Mouse (Mus musculus) limb, embryonic 13.5 days (tissue): Measurements from ENCODE around the gene Btbd35f11. TPM values are rescaled to one million over a fixed set of nuclear protein-coding genes. Genes with fewer than 3 reads are reported as not detected.
"Not testable (repeated sequence)": the region's sequence is repeated elsewhere in the genome, so short reads cannot be mapped to it uniquely, and the experiment has no call there.

Experiments used
- ATAC-seq: fragments of 200-750 bp; cut with Nextera tagmentation; 2 replicates; pipeline ENCODE4 v1.8.0; 2017; ENCODE audit warnings: low read depth, moderate number of reproducible peaks, moderate TSS enrichment; ENCODE audit not compliant: low FRiP score
- H3K27ac ChIP-seq: fragments of 300-500 bp; sonication (generic); 2 replicates; pipeline ENCODE4 v1.5.1; 2015; ENCODE audit warnings: inconsistent platforms, mild to moderate bottlenecking, moderate library complexity
- H3K27me3 ChIP-seq: fragments of 300-500 bp; sonication (generic); 2 replicates; pipeline ENCODE4 v1.6.1; 2015; ENCODE audit warnings: mild to moderate bottlenecking, inconsistent platforms
- H3K36me3 ChIP-seq: fragments of 300-500 bp; sonication (generic); 2 replicates; pipeline ENCODE4 v1.6.1; 2015; ENCODE audit warnings: inconsistent platforms, mild to moderate bottlenecking, moderate library complexity
- H3K4me1 ChIP-seq: fragments of 300-500 bp; sonication (generic); 2 replicates; pipeline ENCODE4 v1.6.1; 2015; ENCODE audit warnings: inconsistent platforms
- H3K4me2 ChIP-seq: fragments of 300-500 bp; sonication (generic); replicated peaks from 2 replicates; pipeline ENCODE4 v1.6.1; 2015; ENCODE audit warnings: inconsistent platforms, mild to moderate bottlenecking, moderate library complexity
- H3K4me3 ChIP-seq: fragments of 300-500 bp; sonication (generic); 2 replicates; pipeline ENCODE4 v1.5.1; 2015; ENCODE audit warnings: moderate library complexity, mild to moderate bottlenecking, inconsistent platforms
- H3K9ac ChIP-seq: fragments of 300-500 bp; sonication (generic); 2 replicates; pipeline ENCODE4 v1.6.1; 2015; ENCODE audit warnings: mild to moderate bottlenecking, inconsistent platforms
- H3K9me3 ChIP-seq: fragments of 300-500 bp; sonication (generic); 2 replicates; pipeline ENCODE4 v1.6.1; 2016; ENCODE audit warnings: inconsistent platforms
- whole genome bisulfite sequencing: fragments of 180-500 bp; shearing (Covaris S2); methylation state at CpG from one replicate; pipeline ENCODE4 v1.1.7; 2015; 5-methylcytosine and 5-hydroxymethylcytosine counted together
- polyA plus RNA-seq: library from polyadenylated mRNA; unstranded; fragments of >200 nt; fragmentation: Nextera tagmentation; extraction: Ambion mirVana; gene quantifications from 2 replicates; pipeline ENCODE4 v1.2.1, GENCODE M21; 2015

The Btbd35f11 gene
- polyA plus RNA-seq, result not detected in 2 replicates

DNA sequence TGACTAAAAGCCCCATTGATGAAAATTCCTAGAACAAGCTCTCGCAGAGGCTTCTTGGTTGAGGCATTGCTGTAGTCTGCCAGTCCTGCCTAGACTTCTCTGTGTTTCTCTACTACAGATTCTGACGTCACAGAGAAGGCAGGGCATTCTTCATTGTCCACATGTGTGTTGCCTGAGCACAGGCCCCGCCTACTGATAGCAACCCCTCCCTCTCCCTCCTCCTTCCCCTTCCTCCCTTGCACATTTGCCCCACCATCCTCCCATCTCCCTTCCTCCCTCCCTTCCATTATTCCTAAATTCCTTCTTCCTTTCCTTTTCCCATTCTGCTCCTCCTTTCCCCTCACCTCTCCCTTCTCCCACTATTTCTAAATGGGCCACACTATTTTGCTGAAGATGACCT is at the start of gene Btbd35f11:
Btbd35f11 (minus strand) TSS at position 101 of the 400 bp plus-strand sequence.
- H3K36me3 ChIP-seq, H3K27ac ChIP-seq, ATAC-seq, H3K4me1 ChIP-seq, H3K27me3 ChIP-seq, H3K4me2 ChIP-seq, H3K9me3 ChIP-seq, H3K9ac ChIP-seq, H3K4me3 ChIP-seq: not testable (repeated sequence)
- 45% methylated on average over 2 of the region's 3 CpGs for WGBS

DNA sequence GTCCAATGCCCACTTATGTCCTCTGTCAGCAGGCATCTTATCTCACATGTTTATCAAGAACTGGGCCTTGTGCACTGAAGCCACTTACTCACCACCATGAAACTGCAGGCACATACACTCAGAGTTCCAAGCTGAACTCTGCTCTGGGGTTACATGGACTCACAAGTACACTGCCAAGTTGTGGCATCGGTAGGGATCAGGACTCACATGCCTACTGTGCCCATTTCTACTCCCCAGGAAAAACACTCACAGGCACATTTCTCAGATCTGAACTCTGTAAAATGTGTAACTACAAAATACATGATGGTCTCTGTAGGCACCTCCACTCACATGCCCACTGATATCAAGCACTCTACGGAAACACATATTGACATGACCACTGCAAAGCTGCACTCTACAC is 33.5 kb downstream of the Btbd35f11 start:
- not testable (repeated sequence) for H3K9ac ChIP-seq, H3K4me3 ChIP-seq, ATAC-seq, H3K9me3 ChIP-seq, H3K27me3 ChIP-seq, H3K4me2 ChIP-seq, H3K27ac ChIP-seq, H3K4me1 ChIP-seq, H3K36me3 ChIP-seq
- WGBS, result 100% methylated on average over 1 of the region's 2 CpGs

Other genes starting within 250 kb of the Btbd35f11 start
- not detected in 2 replicates for gene Btbd35f24, start 247.9 kb downstream of the Btbd35f11 start, polyA plus RNA-seq